Mouse (Mus musculus): ENCODE results near the gene Ubb.
"Not testable (repeated sequence)": the region's sequence is repeated elsewhere in the genome, so short reads cannot be mapped to it uniquely, and the experiment has no call there.

Ubb gene

DNA sequence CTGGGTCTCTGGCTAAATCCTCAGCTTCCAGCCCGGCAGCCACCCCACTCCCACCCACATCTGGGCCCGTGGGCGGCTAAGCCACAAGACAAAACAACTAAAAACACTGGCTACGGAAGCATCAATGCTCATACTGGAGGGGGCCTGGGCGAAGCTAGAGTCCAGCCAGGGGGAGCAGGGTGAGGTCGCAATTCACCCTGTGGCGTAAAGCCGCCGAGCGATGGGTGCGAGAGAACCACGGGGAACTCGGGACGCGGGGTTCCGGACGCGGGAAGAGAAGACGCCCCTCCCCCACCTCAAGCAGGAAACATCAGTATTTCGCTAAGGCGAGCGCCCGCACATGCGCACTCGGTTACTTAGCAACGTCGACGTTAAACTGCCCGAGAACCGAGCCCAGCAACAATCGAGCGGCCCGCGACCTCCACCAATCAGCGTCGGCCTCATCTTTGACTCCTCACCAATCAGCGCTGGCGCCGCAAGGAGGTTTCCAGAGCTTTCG, at the start of gene Ubb:
Gene Ubb (plus strand): TSS at position 445 of the 499 bp plus-strand sequence.
- peak; percentile 99 for DNase-seq (ENCODE audit: low spot score)

DNA sequence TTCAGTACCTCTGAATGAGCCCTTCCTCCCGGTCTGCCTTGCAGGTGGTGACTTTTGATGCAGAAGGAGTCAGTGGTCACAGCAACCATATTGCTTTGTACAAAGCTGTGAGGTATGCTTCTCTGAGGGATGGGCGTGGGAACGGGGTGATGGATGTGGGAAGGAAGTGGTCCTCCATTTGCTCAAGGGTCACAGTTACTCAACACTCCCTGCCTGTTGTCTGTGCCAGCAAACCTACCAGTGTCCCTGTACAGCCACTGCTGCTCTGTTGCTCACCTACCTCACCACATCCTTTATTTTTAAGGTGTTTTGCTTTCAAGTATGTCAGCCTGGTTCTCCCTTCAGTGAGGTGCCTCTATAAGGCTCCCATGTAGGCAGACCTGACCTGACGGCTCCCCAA, 43.3 kb upstream of the Ubb start:
- DNase-seq (ENCODE audit: low spot score) = no peak

GRCm38 (mm10) chr11:62508365-62508764, 42.6 kb upstream of the Ubb start:
- DNase-seq (ENCODE audit: low spot score) = not testable (repeated sequence)

GRCm38 (mm10) chr11:62508816-62509215, 42.2 kb upstream of the Ubb start:
- not testable (repeated sequence) for DNase-seq (ENCODE audit: low spot score)

GRCm38 (mm10) chr11:62509571-62509970, 41.4 kb upstream of the Ubb start:
- no peak for DNase-seq (ENCODE audit: low spot score)

DNA sequence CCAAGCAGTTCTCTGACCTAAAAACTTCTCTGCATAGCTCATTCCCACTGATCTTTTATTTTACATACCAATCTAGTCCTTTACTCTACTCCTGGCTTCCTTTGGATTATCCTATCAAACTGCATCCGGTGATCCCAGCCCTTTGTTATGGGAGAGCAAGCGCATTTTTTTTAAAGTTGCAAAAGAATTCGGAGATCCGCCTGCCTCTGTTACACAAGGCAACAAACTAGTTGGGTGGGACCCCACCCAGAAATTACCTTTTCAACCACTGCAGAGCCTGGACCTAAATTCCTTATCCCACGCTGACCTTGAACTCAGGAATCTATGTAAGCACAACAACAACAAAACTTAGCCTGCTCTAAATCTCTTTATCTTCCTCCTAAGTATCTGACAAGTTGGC, 40.0 kb upstream of the Ubb start:
- no peak for DNase-seq (ENCODE audit: low spot score)

- no peak for DNase-seq (ENCODE audit: low spot score)
Observed at GRCm38 (mm10) chr11:62511444-62512202, 39.3 kb upstream of the Ubb start.

- no peak for DNase-seq (ENCODE audit: low spot score)
Observed at GRCm38 (mm10) chr11:62512529-62513080, 38.4 kb upstream of the Ubb start.

GRCm38 (mm10) chr11:62513311-62513710, 37.7 kb upstream of the Ubb start:
- DNase-seq (ENCODE audit: low spot score) = no peak

GRCm38 (mm10) chr11:62518991-62519390, 32.0 kb upstream of the Ubb start:
- DNase-seq (ENCODE audit: low spot score) = peak; percentile 25

DNA sequence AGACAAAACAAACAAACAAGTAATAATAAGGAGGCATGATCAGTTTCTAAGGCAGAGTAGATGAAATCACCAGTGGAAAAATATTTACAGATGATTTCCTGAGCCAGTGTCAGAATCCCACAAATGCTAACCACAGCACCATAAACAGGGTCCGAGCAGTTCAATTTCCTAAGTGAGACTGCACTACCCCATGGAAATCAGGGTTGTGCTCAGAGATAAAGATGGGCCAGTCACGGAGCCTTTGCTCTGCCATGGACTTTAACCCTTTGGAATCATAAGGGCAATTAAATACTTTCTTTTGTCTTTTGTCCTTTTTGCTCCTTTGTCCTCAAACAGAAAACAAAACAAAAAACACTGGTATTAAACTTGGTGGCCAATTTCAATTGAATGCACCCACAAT, 28.7 kb upstream of the Ubb start:
- DNase-seq (ENCODE audit: low spot score) = no peak

- no peak for DNase-seq (ENCODE audit: low spot score)
Observed at GRCm38 (mm10) chr11:62537089-62537488, 13.9 kb upstream of the Ubb start.

- DNase-seq (ENCODE audit: low spot score) = peak; percentile 17
Observed at GRCm38 (mm10) chr11:62537590-62537989, 13.4 kb upstream of the Ubb start.

DNA sequence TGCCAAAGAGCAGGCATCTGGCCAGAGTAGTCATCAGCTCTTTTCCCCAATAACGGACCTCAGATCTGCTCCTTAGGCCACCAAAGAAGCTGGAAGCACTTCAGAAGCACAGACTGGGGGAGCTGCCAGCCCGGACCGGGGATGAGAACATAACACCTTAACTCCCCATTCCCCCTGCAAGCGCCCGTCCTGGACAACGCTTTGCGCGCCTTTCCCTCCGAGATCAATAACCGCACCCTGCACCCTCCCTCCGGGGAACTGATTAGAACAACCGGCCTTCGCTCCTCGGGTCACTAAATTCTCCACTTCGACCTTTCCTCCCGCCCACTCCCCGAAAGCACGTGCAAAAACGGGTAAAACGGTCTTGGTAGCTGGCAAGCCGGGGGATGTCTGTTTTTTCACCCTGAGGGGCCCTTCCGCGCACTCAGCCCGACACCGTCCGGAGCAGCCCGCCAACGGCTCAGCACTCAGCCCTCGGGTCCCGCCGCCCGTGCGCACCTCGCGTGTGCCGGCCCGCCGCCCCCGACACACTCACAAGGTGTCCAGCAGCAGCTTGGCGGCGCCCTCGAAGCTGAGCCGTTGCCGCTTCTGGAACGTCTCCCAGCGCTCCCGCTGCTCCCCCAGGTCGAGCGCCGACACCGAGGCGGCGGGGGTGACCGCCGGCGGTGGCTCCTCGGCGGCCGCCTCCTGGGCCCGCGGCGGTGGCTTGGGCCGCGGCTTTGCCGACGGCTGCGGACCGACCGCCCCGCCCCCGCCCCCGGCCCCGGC, 12.5 kb upstream of the Ubb start:
- DNase-seq (ENCODE audit: low spot score) = peak; percentile 57

GRCm38 (mm10) chr11:62539089-62539890, 11.7 kb upstream of the Ubb start, which contains the start of gene Cenpv:
Gene Cenpv, minus strand, starts transcription at chr11:62539261.
- DNase-seq (ENCODE audit: low spot score) = peak; percentile 73

DNA sequence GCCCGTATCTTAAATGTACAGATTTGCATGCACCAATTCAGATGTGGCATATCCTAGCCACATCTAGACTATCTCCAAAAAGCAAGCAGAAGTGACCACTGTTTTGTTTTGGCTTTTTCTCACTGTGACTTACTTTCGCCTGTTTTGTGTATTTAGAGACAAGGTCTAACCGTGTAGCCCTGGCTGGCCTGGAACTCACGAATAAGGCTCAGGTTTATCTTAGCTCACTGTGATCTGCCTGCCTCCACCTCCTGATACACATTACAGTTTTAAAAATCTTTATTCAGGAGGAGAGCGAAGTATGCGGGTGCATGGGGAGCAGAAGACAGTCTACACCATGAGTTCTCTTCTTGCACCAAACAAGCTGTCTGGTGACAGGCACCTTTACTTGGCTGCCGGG, 10.8 kb upstream of the Ubb start:
- DNase-seq (ENCODE audit: low spot score) = no peak

DNA sequence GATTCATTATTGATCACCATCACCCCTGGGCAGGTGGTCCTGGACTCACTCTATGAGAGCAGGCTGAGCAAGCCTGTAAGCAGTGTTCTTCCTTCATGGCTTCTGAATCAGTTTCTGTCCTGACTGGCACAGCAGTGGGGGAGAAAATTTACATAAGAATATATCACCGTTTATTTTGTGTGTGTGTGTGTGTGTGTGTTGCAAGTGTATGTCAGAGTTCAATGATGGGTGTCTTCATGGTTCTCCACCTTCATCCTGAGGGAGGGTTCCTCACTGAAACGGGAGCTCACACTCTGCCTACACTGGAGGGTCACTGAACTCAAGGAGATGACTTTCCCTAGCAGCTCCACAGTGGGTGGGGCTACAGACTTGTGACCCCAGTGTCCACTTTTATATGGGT, 10.0 kb upstream of the Ubb start:
- no peak for DNase-seq (ENCODE audit: low spot score)

DNA sequence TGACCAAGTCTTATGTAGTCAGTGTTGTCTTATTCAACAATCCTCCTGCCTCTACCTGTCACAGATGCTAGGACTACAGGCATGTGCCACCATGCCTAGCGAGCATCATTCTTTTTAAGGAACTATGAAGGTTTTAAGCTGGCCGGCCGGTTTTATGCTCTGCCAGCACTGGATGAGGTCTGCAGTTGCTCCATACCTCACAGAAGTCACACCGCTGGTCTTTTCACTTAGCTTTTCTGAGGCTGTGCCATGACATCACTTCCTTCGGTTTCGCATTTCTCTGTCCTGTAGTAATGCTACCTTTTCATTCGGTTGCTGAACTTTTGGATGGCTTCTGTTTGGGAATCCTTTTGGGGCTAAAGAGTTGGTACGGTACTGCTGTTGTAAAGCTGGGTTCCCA, 9.4 kb upstream of the Ubb start:
- no peak for DNase-seq (ENCODE audit: low spot score)

- no peak for DNase-seq (ENCODE audit: low spot score)
Observed at GRCm38 (mm10) chr11:62543991-62544390, 7.0 kb upstream of the Ubb start.

- DNase-seq (ENCODE audit: low spot score) = peak; percentile 77
Observed at GRCm38 (mm10) chr11:62549782-62550181, 1.2 kb upstream of the Ubb start.

- peak; percentile 64 for DNase-seq (ENCODE audit: low spot score)
Observed at GRCm38 (mm10) chr11:62550227-62550685, 715 bp upstream of the Ubb start.
